Mouse (Mus musculus): ENCODE data around the gene Ttc25.
"Not testable (repeated sequence)": the region's sequence is repeated elsewhere in the genome, so short reads cannot be mapped to it uniquely, and the experiment has no call there.

Ttc25 gene

DNA sequence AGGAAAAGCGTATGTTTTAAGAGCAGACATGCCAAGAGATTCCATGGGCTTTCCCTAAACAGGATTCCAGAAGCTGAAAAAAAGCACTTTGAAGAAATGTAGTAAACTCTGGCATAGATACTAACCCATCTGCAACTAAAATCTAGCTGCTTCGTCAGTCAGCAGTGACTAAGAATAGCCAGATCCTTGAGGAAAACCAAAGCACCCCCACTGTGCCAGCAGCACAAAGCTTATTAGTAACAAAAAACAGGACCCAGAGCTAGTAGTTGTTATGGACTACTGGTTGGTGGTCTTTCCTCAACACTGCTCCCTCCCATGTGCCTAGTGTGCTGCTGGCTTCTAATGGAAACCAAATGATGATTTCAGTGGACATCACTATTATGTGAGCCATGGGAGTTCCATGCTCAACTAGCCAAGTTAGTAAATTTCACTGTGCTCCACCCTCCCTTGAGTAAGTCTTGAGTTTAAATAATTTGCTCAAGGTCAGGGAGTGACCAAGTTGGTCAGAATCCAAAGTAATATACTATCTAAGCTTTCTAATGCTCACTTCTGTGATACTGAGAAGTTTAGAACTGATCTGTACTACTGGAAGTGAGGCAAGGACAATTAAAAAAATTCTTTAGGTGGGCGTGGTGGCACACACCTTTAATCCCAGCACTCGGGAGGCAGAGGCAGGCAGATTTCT, 59.1 kb downstream of the Ttc25 start:
- no peak for DNase-seq (ENCODE audit: low spot score)

DNA sequence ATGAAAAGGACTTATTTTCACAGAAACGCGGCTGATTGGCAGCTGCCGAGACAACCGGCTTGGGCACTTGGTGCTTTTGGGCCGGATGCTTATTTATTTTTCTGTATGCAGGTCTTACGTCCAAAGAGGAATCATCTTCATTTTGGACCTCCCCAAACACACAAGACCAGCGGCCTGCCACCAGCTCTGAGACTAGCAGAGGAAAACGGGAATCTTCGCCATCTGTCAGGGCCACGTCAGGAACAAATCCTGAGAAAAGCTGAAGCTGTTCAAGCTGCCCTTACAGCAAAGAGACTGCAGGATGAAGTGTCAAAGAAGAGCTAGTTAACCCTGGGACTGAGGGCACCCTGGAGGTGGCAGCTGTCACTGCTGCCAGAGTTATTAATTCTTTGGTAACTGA, 60.0 kb downstream of the Ttc25 start:
- no peak for DNase-seq (ENCODE audit: low spot score)

DNA sequence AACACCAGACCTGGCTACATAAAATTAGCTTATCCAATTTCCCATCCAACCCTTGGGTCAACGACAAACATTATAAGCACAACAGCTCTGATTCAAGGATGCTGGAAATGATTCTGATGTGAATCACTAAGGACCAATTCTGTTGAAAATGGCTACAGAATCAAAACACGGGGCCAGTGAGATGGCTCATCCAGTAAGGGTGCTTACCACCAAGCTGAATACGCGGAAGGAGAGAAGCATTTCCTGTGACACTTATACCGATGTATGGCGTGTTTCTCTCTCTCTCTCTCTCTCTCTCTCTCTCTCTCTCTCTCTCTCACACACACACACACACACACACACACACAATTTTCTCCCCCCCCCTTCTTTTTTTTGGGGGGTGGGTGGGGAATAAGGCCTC, 61.7 kb downstream of the Ttc25 start:
- DNase-seq (ENCODE audit: low spot score) = no peak

DNA sequence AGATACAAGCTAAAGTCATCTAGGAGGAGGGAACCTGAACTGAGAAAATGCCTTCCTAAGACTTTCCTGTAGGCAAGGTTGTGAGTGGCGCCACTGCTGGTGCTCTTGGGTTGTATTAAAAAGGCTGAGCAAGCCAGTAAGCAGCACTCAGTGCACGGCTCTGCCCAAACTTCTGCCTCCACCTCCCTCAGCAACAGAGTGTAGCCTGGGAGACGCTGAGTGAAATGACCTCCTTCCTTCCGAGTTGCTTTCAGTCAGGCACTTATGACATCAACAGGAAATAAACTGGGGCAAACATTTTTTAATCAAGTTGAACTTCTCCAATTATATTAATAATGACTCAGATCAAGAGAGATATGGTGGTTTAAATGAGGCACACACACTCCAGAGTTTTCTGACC, 63.4 kb downstream of the Ttc25 start:
- no peak for DNase-seq (ENCODE audit: low spot score)

DNA sequence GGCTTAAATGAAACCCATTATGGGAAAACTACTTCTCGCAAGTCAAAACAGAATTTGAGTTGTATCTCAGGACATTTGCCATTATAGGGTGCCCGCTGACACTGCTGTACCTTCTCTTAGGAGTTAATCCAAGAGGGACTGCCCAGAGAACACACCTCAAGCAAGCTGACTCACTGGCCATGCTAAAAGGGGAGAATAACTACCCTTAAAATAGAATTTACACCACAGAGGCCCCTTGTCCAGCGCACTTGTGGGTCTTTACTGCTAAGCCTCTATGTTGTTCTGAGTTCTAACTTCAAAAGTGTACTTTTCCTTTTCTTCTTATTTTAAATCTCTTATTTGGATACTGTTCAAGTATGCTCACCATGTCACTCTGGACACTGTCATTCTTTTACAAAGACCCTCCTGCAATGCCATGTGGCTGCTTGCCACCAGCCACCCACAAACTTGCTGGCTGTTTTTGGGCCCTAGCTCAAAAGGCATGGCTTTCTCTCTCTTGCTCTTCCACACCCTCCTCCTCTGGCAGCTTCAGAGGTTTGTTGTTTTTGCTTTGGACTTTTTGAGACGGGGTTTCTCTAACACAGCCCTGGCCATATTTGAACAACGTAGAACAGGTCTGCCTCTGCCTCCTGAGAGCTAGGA, 64.1 kb downstream of the Ttc25 start:
- DNase-seq (ENCODE audit: low spot score) = no peak

DNA sequence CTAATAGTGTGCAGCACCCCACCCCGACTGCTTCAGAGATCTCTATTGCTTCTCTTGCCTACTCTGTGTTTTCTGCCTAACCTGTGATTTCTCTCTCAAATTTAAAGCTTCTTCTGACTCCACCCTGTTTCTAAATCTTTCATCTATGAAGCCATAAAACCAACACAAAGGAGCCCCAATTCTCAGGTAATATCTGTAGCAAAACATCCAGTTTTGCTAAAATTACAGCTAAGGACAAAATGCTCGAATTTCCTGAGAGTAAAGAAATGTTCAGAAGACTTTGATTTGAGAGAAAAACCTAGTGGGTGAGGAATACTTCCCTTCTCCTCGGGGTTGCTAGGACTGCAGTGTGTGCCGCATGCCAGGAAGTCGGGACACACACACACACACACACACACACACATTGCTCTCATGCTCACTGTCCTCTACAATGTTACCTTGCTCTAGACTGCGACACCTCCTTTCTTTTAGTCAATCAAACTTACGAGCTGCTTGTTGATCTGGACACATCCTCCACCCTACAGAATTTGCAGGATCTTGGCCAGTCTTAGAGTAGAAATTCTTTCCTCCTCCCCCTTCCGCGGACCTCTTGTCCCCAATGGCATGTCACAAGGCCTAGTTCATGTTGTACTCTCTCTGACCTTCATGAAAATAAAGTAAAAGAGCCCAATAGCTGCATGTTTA, 64.7 kb downstream of the Ttc25 start:
- no peak for DNase-seq (ENCODE audit: low spot score)

DNA sequence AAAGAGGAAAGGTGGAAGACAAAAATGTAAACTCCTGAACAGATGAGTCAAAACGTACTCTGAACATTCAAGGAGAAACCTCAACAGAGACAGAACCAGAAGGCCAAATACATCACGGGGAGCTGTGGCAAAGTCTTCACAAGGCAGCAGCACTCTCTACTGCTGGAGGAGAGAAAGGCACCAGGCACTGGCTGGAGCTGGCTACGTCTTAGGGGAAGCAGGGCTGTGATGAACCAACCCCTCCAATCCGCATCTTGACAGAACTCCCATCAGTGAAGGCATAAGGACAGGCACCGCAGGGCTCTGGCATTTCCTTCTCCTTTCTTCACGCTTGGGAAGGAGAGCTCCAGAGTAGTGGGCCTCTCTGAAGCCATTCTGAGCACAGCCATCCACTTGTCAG, 66.2 kb downstream of the Ttc25 start:
- DNase-seq (ENCODE audit: low spot score) = no peak

DNA sequence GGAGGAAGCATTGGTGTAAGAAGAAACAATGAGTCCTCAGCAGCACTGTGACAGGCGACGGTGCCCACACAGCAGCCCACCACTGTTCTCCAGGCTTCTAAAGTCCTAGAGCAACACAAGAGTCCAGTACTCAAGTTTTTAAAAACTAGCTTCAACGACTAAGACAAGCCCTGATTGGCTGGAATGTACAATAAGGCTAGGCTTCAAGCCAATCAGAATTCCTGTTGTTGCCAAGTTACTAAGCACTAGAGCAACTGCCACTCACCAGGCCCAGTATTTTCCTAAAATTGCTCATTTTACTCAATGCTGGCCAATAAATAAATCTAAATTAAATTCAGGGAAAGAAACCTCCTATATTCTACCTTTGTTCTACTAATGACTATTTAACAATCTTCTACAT, 67.8 kb downstream of the Ttc25 start:
- DNase-seq (ENCODE audit: low spot score) = no peak

DNA sequence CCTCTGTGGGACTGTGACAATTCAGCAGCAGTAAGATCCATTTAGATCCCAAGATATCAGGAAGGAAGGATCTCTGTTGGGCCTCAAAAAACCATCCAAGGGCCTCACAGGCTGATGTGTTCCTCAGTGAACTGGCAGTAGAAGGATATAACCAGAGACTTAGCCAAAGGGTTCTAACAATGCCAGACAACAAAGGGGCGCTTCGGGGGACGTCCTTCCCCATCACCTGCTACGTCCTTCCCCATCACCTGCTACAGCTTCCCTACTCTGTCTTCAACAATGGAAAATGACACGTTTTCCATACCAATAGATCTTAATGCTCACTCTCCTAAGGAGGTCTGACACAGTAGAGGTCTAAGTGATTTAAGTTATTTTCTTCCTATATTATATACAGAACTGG, 70.9 kb downstream of the Ttc25 start:
- no peak for DNase-seq (ENCODE audit: low spot score)

DNA sequence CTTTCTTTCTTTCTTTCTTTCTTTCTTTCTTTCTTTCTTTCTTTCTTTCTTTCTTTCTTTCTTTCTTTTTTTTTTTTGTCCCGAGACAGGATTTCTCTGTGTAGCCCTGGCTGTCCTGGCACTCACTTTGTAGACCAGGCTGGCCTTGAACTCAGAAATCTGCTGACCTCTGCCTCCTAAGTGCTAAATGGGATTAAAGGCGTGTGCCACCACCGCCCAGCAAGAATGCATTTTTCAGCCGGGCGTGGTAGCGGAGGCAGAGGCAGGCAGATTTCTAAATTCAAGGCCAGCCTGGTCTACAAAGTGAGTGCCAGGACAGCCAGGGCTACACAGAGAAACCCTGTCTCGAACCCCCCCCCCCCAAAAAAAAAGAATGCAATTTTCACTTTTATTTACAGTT, 71.4 kb downstream of the Ttc25 start:
- not testable (repeated sequence) for DNase-seq (ENCODE audit: low spot score)

DNA sequence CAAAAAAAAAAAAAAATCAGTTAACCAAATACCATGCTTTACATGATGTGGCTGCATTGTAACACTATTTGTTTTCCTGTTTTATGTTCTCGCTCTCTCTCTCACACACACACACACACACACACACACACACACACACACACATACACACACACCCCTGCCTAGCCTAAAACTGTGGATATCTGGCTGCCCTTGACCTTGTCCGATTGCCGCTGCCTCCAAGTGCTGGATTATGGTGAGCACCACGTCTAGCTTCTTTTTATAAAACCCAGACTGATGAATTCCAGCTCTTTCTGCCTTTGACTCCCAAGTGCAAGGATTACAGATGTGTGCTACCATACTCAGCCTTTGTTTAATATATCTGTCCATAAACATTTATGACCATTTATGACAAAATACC, 72.1 kb downstream of the Ttc25 start:
- DNase-seq (ENCODE audit: low spot score) = no peak

DNA sequence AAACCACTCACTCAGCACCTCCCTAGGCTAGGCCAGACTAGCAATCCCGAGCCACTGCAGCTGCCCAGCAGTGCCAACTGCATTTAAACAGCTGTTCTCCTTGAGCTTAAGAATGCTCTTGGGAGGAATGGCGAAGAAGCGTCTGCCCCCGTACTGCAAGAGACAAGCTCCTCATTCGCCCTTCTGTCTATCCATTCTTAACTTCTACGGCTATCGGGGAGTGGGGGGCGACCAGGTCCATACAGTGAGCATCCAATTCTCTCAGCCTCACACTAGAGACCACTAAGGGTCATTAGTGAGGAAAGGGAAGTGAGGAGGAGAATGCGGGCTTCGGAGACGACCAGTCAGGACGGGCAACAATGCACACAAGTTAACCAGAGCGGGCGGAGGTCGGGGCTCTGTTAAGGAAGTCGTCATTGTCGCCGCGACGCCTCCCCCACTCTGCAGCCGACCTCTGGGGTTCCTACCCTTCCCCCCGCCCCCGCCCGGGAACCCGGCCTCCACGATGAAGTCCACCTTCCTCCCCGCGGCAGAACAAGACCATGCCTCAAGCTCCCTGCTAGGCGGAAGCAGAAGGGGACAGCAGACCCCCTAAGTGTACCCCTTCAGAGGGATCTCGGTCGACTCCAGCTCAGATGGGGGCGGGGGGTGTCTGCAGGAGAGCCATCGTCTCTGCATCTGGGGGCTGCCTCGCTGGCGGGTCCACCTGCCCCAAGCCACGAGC, 73.5 kb downstream of the Ttc25 start, which contains the start of gene Nkiras2:
Nkiras2 (plus strand) TSS at position 484 of the 724 bp plus-strand sequence.
- peak; percentile 76 for DNase-seq (ENCODE audit: low spot score)

DNA sequence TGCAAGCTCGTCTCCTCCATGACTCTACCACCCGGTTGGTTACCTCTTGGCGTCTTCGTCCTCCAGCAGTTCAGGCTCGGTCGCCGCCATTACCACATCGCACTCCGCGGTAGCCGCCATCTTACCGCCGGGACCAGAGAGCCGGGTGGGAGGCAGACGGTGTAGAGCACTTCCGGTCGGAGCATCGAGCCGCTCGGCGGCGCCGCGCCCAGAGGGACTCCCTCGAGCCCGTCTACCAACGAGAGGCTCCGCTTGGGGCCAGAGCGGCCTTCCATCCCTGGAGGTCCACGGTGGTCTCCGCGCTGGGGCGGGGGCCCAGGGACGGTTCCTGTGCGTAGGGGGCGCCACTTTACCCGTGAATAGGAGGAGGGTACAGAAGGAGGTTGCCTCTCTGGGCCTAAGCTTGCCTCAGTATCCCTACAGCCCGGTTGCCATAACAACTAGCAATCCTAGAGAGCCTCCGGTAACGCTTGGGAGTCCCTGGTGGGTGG, 74.1 kb downstream of the Ttc25 start:
- DNase-seq (ENCODE audit: low spot score) = peak; percentile 96

DNA sequence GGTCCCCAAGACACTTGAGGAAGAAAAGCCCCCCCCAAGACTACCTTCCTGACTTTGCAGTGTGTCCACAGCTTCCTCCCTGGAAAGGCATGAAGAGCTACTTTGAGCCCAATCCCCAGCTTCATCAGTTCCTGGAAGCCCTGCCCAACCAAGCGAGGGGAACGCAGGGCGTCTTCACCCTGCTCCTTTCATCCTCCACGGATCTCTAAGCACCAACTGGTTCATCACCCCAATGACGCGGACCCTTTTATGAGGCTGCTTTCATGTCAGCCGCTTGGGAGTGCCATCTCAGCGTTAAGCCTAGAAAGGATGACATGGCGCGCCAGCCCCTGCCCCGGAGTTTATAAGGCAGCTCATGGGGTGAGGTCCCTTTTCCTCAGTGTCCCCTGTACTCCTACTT, 74.6 kb downstream of the Ttc25 start, which contains the start of gene Dnajc7:
Dnajc7 (minus strand) TSS at position 187 of the 400 bp plus-strand sequence.
- DNase-seq (ENCODE audit: low spot score) = no peak

Measured in yolk sac, embryonic 10.5 days (tissue).